Mouse (Mus musculus): Measurements from ENCODE around the gene Naif1.

GRCm38 (mm10) chr2:32464212-32464891, 14.1 kb downstream of the Naif1 start:
- TF ChIP-seq CTCF (conservative IDR thresholded peaks at IDR 0.05; ENCODE audit: low read length) (no peak), POU5F1 (IDR thresholded peaks at IDR 0.05; ENCODE audit: borderline replicate concordance, low read length) (no peak), NANOG (IDR thresholded peaks at IDR 0.05; ENCODE audit: borderline replicate concordance, low read length) (no peak)

Measured in E14TG2a.4 (cell line).